Mouse (Mus musculus) B cell, adult (primary cell): ENCODE measurements around the gene Rffl. TPM values are rescaled to one million over a fixed set of nuclear protein-coding genes. Genes with fewer than 3 reads are reported as not detected.

ENCODE experiments used
- total RNA-seq: library from RNA; stranded (reverse); gene quantifications from 4 replicates; pipeline ENCODE4 v1.2.4, GENCODE M21; 2023; ENCODE audit not compliant: inconsistent age

Rffl gene
- 15.3 to 18.5 TPM (median 18.0 TPM) in 4 replicates for total RNA-seq

DNA sequence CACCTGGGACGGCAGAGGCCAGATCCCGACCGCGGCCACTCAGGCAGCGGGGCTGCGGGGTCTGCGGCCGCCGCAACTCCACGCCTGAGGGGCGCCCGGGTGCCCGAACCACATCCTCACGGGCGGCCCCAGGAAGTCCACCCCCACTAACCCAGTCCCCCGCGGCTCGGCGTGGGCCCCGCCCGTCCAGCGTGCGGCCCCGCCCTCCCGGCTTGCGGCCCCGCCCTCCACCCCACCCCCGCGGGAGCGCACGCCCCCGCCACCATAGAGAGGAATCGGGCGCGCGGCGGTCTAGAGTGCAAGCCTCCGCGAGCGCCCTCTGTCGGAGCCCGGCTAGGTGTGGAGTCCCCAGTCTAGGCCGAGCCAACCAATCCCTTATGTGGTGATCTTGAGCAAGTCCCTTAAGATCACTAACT is at the start of gene Rffl:
Gene Rffl, minus strand, starts transcription at position 180 of the 416 bp plus-strand sequence.

GRCm38 (mm10) chr11:82910250-82910649 is 39.2 kb upstream of the Rffl start, which contains the start of gene Unc45b:
Gene Unc45b, plus strand, starts transcription at chr11:82910550.

DNA sequence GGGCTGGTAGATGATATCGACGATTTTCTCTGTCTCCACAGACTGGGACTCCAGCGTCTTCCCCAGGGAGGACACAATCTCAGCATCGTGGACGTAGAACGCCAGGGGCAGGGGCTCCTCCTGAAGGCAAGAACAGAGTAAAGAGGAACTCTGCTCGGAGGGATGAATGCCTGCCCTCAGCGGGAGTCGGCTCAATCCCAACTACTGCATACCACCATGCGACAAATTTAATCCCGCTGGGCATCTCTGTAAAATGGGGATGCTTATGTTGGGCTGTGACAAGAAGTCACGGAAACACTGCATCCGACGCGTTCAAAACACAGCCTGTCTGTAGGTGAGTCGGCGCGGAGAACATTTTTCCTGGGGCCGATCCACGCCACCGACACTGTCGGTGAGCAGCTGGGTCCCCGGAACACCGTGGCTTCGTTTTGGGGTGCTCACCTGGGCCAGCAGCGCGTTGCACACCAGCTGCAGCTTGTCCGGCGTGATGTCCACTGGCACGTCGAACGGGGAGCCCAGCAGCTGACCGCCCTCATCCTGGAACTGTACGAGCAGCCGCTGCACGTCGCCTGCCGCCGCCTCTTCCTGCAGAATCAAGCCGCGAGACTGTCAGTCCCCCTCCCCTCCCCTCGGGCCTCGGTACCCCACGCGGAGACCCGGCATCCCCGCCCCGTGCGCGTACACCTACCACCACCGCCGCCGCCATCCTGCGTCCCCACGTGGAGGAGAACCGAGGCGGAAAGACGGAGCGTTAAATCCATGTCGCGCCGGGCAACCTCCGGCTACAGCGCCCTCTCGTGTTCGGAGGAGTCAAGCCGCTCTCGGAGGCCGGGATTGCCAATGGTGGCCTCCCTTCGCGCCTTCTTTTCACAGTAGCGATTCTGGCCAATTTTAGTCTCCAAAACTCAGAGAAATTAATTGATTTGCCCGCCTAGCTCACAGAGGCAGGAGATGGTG is 36.9 kb upstream of the Rffl start, which contains the start of gene Nle1:
Gene Nle1, minus strand, starts transcription at position 761 of the 957 bp plus-strand sequence.

DNA sequence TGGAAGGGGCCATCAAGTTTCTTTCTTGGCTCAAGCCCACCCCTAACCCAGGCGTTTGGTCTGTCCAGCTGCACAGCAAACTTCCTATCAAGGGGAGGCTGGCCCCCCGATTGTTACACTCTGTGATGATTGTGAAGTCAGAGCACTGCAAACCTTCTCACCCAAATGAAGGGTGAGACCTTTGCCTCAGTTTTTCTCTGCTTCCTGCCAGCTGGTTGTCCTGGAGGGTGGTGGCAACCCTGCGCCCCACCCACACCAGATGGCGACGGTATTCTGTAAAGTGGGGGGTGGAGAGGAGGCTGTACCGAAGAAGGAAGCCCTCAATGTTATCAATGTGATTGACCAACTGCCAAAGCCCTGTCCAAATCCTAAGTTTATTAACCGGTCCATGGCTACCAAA is 20.9 kb upstream of the Rffl start, which contains the start of gene Fndc8:
Gene Fndc8, plus strand, starts transcription at position 189 of the 400 bp plus-strand sequence.

GRCm38 (mm10) chr11:82890342-82890762 is 19.3 kb upstream of the Rffl start, which contains the start of gene Rad51d:
Gene Rad51d, minus strand, starts transcription at chr11:82890614.

DNA sequence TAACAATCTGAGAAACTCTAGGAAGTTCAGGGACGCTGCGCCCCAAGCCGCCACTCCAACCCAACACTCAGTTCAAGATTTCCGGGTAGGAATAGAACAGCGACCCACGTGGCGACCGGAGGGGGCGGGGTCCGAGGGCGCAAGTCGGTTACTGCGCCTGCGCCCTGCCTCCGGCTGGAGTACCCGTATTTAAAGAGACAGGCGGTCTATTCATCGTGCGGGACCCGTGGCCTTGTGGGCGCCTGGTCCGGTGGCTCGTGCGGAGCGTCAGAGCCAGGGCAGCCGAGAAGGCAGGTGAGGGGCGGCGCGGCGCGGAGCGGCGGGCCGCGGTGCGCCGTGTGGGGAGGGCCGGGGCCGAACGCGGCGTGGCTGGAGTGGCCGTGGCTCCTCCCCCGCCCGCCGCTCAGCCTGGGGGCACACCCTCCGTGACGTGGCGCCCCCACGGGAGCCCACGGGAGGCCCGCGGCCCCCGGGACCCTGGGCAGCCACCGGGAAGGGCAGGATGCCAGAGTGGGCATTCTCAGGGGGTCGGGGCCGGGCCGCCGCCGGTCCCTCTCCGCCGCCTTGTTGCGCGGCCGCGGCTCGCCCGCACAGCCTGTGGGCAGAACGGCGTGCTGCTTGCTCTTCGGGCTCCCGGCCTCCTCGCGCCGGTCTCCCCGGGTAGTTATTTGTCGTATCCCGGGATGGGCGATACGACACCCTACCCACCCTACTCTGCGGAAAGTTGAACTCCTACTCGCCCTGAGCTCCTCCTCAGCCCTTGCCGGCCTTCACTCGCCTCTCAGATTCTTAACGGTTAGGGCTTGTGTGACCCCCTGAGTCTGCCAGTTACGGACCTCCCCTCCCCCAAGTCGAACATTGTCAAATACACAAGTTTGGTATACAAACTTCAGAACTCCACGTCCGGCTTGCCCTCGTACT is 89.8 kb downstream of the Rffl start, which contains the start of gene Lig3:
Gene Lig3, plus strand, starts transcription at position 126 of the 921 bp plus-strand sequence.

GRCm38 (mm10) chr11:82763742-82764437 is 107.1 kb downstream of the Rffl start, which contains the start of the genes Cct6b and Zfp830:
Gene Cct6b, minus strand, starts transcription at chr11:82764321.
Gene Zfp830, plus strand, starts transcription at chr11:82764345.

Other genes with a start within 250 kb of the Rffl start
- gene Cct6b, start 106.9 kb downstream of the Rffl start, total RNA-seq = 0.39 TPM in 1 of 4 replicates, not detected in the others
- gene Zfp830, start 106.9 kb downstream of the Rffl start, total RNA-seq = 39.1 to 42.6 TPM (median 41.3 TPM) in 4 replicates
- 32.4 to 37.1 TPM (median 33.9 TPM) in 4 replicates for gene Lig3, start 90.1 kb downstream of the Rffl start, total RNA-seq
- 19.3 to 25.6 TPM (median 21.3 TPM) in 4 replicates for gene Rad51d, start 19.4 kb upstream of the Rffl start, total RNA-seq
- not detected in 4 replicates for gene Fndc8, start 20.9 kb upstream of the Rffl start, total RNA-seq
- 64.6 to 73.7 TPM (median 69.9 TPM) in 4 replicates for gene Nle1, start 37.2 kb upstream of the Rffl start, total RNA-seq
- not detected in 4 replicates for gene Unc45b, start 39.3 kb upstream of the Rffl start, total RNA-seq
- 15.8 to 31.5 TPM (median 20.0 TPM) in 4 replicates for gene Slfn5, start 80.1 kb upstream of the Rffl start, total RNA-seq
- 17.8 to 28.1 TPM (median 21.1 TPM) in 4 replicates for gene Slfn9, start 120.6 kb upstream of the Rffl start, total RNA-seq
- gene Slfn8, start 149.6 kb upstream of the Rffl start, total RNA-seq = 32.8 to 43.5 TPM (median 41.5 TPM) in 4 replicates
- 96.4 to 140 TPM (median 114 TPM) in 4 replicates for gene Slfn2, start 193.9 kb upstream of the Rffl start, total RNA-seq
- 0.54 to 1.2 TPM (median 0.61 TPM) in 4 replicates for gene Slfn1, start 245.6 kb upstream of the Rffl start, total RNA-seq